Mouse (Mus musculus) thymus, postnatal 4 days (tissue): ENCODE results near the gene Snx15.

Source experiments
- DNase-seq: peaks from one replicate; pipeline ENCODE4 v3.0.0; 2021

Snx15 gene

DNA sequence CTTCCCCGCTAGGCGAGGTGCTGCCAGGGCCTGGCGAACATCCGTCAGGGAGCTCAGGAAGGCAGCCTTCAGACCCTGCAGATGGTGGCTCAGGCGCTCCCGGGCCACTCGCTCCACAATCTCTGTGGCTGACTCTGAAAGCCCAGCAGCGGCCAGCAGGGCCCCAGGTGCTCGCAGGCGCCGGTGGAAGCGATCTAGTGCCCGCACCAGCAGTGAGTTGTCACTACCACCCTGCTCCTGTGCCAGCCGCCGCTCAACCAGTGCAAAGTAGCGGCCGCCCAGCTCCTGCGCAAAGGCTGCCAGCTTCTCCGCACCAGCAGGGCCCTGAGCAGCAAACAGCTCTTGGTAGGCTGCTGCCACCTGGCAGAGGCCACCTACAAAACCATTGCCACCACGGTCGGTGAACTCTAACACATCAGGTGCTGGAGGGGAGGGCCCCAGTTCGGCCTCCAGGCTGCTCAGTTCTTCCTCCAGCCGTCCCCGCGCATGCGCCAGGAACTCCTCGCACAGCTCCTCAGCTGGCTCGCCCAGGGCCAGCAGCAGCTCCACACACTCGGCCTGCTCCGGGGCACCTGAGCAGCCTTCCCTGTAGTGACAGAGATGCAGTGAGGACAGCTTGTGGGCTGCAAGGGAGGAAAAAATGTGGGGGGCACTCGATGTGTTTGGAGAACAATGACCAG is 57.4 kb downstream of the Snx15 start:
- DNase-seq, result peak; percentile 19

DNA sequence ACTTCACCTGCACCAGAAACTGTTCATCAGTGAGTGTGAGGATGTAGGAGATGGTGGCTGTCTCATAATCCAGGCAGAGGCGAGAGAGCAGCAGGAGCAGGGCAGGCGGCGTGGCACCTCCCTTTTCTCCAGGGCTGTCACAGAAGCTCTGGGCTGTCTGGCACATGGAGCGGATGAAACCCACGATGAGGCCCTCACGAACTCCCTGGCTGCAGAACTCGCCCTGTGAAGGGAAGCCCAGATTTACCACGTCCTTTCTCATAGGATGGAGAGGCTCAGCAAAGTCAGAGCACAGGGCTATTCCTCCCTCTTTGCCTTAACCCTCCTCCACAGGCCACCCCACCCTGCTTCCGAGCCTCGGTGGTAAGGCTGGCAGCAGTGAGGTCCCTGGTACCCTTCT is 58.3 kb downstream of the Snx15 start:
- no peak for DNase-seq
